8 mouse cellular contexts compared by ENCODE assay signal in genomic region chr10:73097979-73098378, GRCm38 (mm10). TPM values are rescaled to one million over a fixed set of nuclear protein-coding genes. Genes with fewer than 3 reads are reported as not detected.
DNase-seq lines count a peak whose midpoint lies in the region; ATAC-seq and TF ChIP-seq lines count a peak whose summit lies in the region.

No protein-coding gene starts in this region.

- TF ChIP-seq CTCF in heart, adult 2 months (IDR thresholded peaks at IDR 0.05): peak; percentile 75

- no peaks in the 10 kb centered on the region for H3K9me3 ChIP-seq in limb, embryonic 10.5 days (replicated peaks)
- H3K9me3 ChIP-seq in midbrain, embryonic 16.5 days (replicated peaks; ENCODE audit: control insufficient read depth, low read length, poor library complexity, severe bottlenecking): no peaks in the 10 kb centered on the region

- peak in 1 of 2 experiments; percentile 31 for DNase-seq in heart, adult 2 months
- no peak for DNase-seq in heart, postnatal 25 days (ENCODE audit: low spot score)
- DNase-seq in cerebellum, postnatal 4 days (ENCODE audit: low spot score in 2 of 2): peak; percentile 77 to 84
- DNase-seq in gastrocnemius, postnatal 4 days (ENCODE audit: low spot score in 2 of 2): peak; percentile 30 to 48
- DNase-seq in kidney, adult 18-20 months: peak; percentile 45
- DNase-seq in limb, embryonic 10.5 days (ENCODE audit: low spot score): peak; percentile 86
- peak; percentile 84 for DNase-seq in testis, postnatal 10 days (ENCODE audit: low spot score)

- intact Hi-C loops in heart, adult 2 months (cut with DNase I): no loop called here
- intact Hi-C loops in heart, postnatal 25 days (cut with DNase I): no loop called here

- no peak overlapping the region for H3K4me3 ChIP-seq in heart, adult 2 months
- peak overlapping the region; percentile 33 for H3K4me3 ChIP-seq in limb, embryonic 10.5 days
- peak overlapping the region; percentile 30 for H3K4me3 ChIP-seq in midbrain, embryonic 16.5 days (ENCODE audit: low read depth, low read length)

- H3K27me3 ChIP-seq in heart, adult 2 months (ENCODE audit: control insufficient read depth, insufficient read depth, low read length): peaks cover 5% of the 10 kb centered on the region
- H3K27me3 ChIP-seq in limb, embryonic 10.5 days (ENCODE audit: low read depth, poor library complexity, severe bottlenecking): peaks cover 70% of the 10 kb centered on the region
- H3K27me3 ChIP-seq in midbrain, embryonic 16.5 days (ENCODE audit: control insufficient read depth, insufficient read depth, low read depth, low read length): no peaks in the 10 kb centered on the region

- TF ChIP-seq EP300 in heart, adult 2 months (IDR thresholded peaks at IDR 0.05; ENCODE audit: insufficient read depth, low read depth, low read length): no peak

- H3K9ac ChIP-seq in heart, adult 2 months (ENCODE audit: low read depth, low read length): no peak overlapping the region
- peak overlapping the region; percentile 37; the same call in 1 of the 2 replicates for H3K9ac ChIP-seq in midbrain, embryonic 16.5 days (ENCODE audit: low read depth, low read length)

- WGBS in heart, adult 2 months: 3% methylated on average over 17 of the region's 17 CpGs
- 0% methylated on average over 17 of the region's 17 CpGs for WGBS in limb, embryonic 10.5 days
- under 1% methylated on average over 17 of the region's 17 CpGs for WGBS in midbrain, embryonic 16.5 days

- peak overlapping the region; percentile 58 for H3K4me2 ChIP-seq in midbrain, embryonic 16.5 days (ENCODE audit: low read length)

- no peaks in the 10 kb centered on the region for H3K4me1 ChIP-seq in heart, adult 2 months (ENCODE audit: control insufficient read depth, insufficient read depth, low read length)
- peaks cover 31% of the 10 kb centered on the region for H3K4me1 ChIP-seq in limb, embryonic 10.5 days
- H3K4me1 ChIP-seq in midbrain, embryonic 16.5 days (ENCODE audit: control insufficient read depth, insufficient read depth, low read length): peaks cover 5% of the 10 kb centered on the region; the same call in 1 of the 2 replicates

- TF ChIP-seq POLR2A in heart, adult 2 months (IDR thresholded peaks at IDR 0.05; ENCODE audit: insufficient read depth, low read depth, low read length): no peak

- no peak overlapping the region for H3K27ac ChIP-seq in heart, adult 2 months
- no peak overlapping the region for H3K27ac ChIP-seq in limb, embryonic 10.5 days
- no peak overlapping the region; the same call in 1 of the 2 replicates for H3K27ac ChIP-seq in midbrain, embryonic 16.5 days (ENCODE audit: low read length)

- no peaks in the 10 kb centered on the region for H3K36me3 ChIP-seq in heart, adult 2 months (ENCODE audit: control insufficient read depth, insufficient read depth, low read length)
- no peaks in the 10 kb centered on the region for H3K36me3 ChIP-seq in limb, embryonic 10.5 days
- no peaks in the 10 kb centered on the region for H3K36me3 ChIP-seq in midbrain, embryonic 16.5 days (ENCODE audit: control insufficient read depth, insufficient read depth, low read length)

- no peaks in the 10 kb centered on the region for H3K79me2 ChIP-seq in heart, adult 2 months (replicated peaks; ENCODE audit: control insufficient read depth, insufficient read depth, low read length)

- peak; percentile 40 for ATAC-seq in midbrain, embryonic 16.5 days

RNA-seq across cellular contexts. Expression of gene Pcdh15, which starts 1.2 kb away (rescaled TPM):
- under 1 TPM; 0.61 to 0.89 TPM for total RNA-seq in heart, adult 2 months (2021)
- 0.44 and 0.68 TPM in 2 replicates for polyA plus RNA-seq in heart, adult 2 months (2012; rRNA removed)
- under 1 TPM; 0.34 to 0.59 TPM for total RNA-seq in heart, postnatal 25 days (2021)
- total RNA-seq in gastrocnemius, postnatal 4 days (2021): under 1 TPM; 0.37 to 0.39 TPM
- polyA plus RNA-seq in limb, embryonic 10.5 days (2016; fragmentation: Nextera tagmentation; extraction: Ambion mirVana): 0.13 and 1.1 TPM in 2 replicates
- polyA plus RNA-seq in midbrain, embryonic 16.5 days (2015; fragmentation: Nextera tagmentation; extraction: Ambion mirVana): 14.8 and 17.3 TPM in 2 replicates
